Mouse (Mus musculus) granulocyte monocyte progenitor cell, adult 5-6 weeks (primary cell): ENCODE measurements around the gene Fgfr2. TPM values are rescaled to one million over a fixed set of nuclear protein-coding genes. Genes with fewer than 3 reads are reported as not detected.
A peak's percentile ranks its signal among the peaks of the same experiment; 100 is the strongest.

Experiments used
- ATAC-seq: replicated peaks from 2 replicates; pipeline ENCODE4 v1.8.0; 2016; ENCODE audit warnings: mild to moderate bottlenecking, moderate TSS enrichment, inconsistent platforms; ENCODE audit not compliant: poor library complexity, severe bottlenecking
- total RNA-seq, 2 experiments: library from RNA; stranded (forward) in 1 of 2; stranded (reverse) in 1 of 2; fragments of 200-712, 200-1000 nt in 1 of 2; fragments of >200 nt in 1 of 2; fragmentation: Nextera tagmentation in 1 of 2; gene quantifications; 2 replicates each; pipeline ENCODE4 v1.2.3; 2014 to 2017

Gene Fgfr2
- total RNA-seq, 2 experiments from 2014 or later = not detected

- peak; percentile 21 for ATAC-seq
These were observed 810.8 kb downstream of the Fgfr2 start for GRCm38 (mm10) chr7:132312396-132312795.

- ATAC-seq = no peak
These were observed 814.5 kb downstream of the Fgfr2 start for GRCm38 (mm10) chr7:132308537-132309191.

- no peak for ATAC-seq
These were observed 815.4 kb downstream of the Fgfr2 start for GRCm38 (mm10) chr7:132307722-132308271.

- no peak for ATAC-seq
These were observed 816.3 kb downstream of the Fgfr2 start for GRCm38 (mm10) chr7:132306671-132307412.

- no peak for ATAC-seq
These were observed 817.4 kb downstream of the Fgfr2 start for GRCm38 (mm10) chr7:132305492-132306375.

- 0 out of 2 replicates have a peak, but pooled peaks have one; percentile 15 for ATAC-seq
These were observed 818.6 kb downstream of the Fgfr2 start for GRCm38 (mm10) chr7:132304424-132305085.

- ATAC-seq = peak; percentile 68
These were observed 819.2 kb downstream of the Fgfr2 start for GRCm38 (mm10) chr7:132303988-132304387.

GRCm38 (mm10) chr7:132302508-132303241, 820.5 kb downstream of the Fgfr2 start:
- no peak for ATAC-seq

- no peak for ATAC-seq
These were observed 823.4 kb downstream of the Fgfr2 start for GRCm38 (mm10) chr7:132299661-132300210.

- ATAC-seq = no peak
These were observed 824.6 kb downstream of the Fgfr2 start for GRCm38 (mm10) chr7:132298412-132298990.

- no peak for ATAC-seq
These were observed 826.3 kb downstream of the Fgfr2 start for GRCm38 (mm10) chr7:132296661-132297443.

- ATAC-seq = no peak
These were observed 827.0 kb downstream of the Fgfr2 start for GRCm38 (mm10) chr7:132296132-132296531.

GRCm38 (mm10) chr7:132287340-132287664, 835.8 kb downstream of the Fgfr2 start:
- no peak for ATAC-seq

GRCm38 (mm10) chr7:132286630-132287339, 836.4 kb downstream of the Fgfr2 start:
- ATAC-seq = no peak

GRCm38 (mm10) chr7:132284795-132285194, 838.4 kb downstream of the Fgfr2 start:
- no peak for ATAC-seq

GRCm38 (mm10) chr7:132284048-132284737, 839.0 kb downstream of the Fgfr2 start:
- peak; percentile 47; the same call in 1 of the 2 replicates for ATAC-seq

- ATAC-seq = no peak
These were observed 840.6 kb downstream of the Fgfr2 start for GRCm38 (mm10) chr7:132282576-132282975.
